Mouse (Mus musculus): Measurements from ENCODE around the gene Wdr6. TPM values are rescaled to one million over a fixed set of nuclear protein-coding genes. Genes with fewer than 3 reads are reported as not detected.

The Wdr6 gene
- 0.67 TPM for polyA plus RNA-seq (2014; fragmentation: Illumina TruSeq; extraction: RNeasy Lipid Tissue Mini Kit (QIAGEN cat#74804); ENCODE audit: low replicate concordance)

GRCm38 (mm10) chr9:108578545-108579343 lies at the start of gene Wdr6:
Gene Wdr6 (minus strand): TSS chr9:108578739.

DNA sequence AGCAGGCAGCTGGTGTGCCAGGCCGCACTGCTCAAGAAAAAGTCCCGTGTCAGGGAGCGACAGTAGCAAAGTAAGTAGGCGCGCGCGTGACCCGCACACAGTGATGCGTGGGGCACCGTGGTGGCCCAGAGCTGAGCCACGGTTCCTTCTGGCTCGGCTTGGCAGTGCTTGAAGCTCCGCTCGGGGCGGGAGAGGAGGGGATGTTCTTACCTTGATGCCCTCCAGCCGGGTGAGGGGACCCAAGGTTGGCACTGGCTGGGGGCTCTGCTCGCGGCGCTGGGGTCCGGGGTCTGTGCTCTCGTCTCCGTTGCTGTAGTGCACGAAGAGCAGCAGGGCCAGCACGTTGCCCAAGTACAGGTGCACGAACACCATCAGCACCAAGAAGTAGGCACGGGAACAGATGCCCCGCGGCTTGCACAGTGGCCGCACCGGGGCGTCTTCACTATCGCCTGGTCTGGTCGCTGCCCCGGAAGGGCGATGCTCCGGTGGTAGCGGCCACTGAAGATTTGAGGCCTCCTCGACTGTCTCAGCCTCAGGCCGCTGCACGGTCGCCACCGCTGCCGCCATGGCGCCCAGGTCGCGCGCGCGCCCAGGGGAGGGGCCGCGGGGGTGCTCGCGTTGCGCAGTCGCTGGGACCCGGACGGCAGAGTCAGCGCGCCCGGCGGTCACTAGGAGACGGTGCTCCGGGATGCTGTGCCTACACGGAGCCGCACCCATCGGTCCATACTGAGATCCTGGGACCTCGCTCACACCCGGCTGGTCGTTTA lies 18.6 kb upstream of the Wdr6 start, which contains the start of gene P4htm:
Gene P4htm (minus strand): TSS at position 670 of the 767 bp plus-strand sequence.

GRCm38 (mm10) chr9:108569381-108570206 lies 8.9 kb downstream of the Wdr6 start, which contains the start of gene Dalrd3:
Gene Dalrd3 (plus strand): TSS chr9:108569886.

DNA sequence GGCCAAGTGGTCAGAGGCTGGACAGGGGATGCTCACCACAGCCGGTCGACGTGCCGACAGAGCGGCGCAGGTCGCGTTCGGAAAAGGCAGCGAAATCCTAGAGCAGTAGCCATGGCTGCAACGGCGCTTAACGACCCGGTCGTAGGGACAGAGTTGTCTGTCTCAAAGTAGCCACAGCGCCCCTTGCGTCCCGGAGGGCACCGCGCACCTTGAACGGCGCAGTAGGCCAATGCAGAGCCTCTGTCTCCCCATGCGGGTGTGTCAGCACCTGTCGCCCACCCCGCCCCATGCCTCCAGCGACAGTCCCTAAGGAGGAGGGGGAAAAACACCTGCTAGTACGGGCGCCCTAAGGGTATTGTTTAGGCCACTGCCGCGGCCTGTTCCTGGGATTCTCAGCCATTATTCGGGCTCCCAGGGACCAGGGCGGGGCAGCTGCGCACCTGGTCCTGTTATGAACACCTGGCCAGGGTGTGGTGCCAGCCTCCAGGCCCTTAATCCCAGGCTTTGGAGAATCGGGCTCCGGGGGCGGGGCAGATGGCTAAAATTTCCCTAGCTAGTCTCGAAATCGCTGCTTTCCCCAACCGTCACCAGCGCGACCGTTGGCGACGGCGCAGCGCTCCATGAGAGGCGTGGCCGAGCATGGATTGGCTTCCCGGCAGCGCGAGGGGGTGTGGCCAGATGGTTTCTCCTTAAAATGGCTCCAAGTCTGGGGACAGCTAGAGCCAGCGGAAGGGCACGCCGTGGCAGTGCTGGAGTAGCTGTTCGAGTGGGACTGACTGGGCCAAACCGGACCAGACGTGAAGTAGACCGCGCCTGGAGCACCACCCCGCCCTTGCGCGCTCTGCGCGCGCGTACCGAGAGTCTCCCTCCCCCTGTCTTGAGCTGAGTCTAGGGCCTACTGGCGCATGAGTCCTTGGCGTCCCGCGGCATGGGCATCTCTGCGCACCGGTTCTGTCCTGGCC lies 11.4 kb downstream of the Wdr6 start, which contains the start of gene Ndufaf3:
Gene Ndufaf3 (minus strand): TSS at position 620 of the 962 bp plus-strand sequence.

DNA sequence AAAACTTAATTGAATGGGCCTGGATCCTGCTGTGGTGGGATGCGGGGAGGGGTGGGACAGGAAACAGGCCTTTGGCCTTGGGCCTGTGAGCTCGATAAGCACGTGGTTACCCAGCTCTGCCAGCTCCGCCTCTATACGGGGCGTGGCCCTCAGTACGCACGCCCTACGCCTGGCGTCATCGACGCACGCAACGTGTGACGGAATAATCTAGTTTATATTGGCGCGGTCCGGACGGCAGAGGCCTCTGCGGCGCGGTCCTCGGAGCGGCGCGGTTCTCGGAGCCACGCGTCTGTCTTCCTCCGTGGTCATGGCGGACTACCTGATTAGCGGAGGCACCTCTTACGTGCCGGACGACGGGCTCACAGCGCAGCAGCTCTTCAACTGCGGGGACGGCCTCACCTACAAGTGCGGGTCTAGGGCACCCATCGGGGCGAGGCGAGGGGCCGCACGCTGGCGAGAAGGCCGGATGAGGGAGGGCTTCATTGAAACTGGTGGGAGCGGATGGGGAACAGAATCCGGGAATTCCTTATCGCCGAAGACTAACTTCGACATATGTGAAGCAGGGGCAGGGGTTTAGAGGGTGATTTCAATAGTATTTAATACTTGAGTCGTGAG lies 18.2 kb downstream of the Wdr6 start, which contains the start of gene Impdh2:
Gene Impdh2 (plus strand): TSS at position 60 of the 615 bp plus-strand sequence.

Other genes starting within 250 kb of the Wdr6 start
- 13.5 TPM for gene Gpx1, start 239.8 kb downstream of the Wdr6 start, polyA plus RNA-seq (2014; fragmentation: Illumina TruSeq; extraction: RNeasy Lipid Tissue Mini Kit (QIAGEN cat#74804); ENCODE audit: low replicate concordance)
- gene Usp4, start 230.9 kb downstream of the Wdr6 start, polyA plus RNA-seq (2014; fragmentation: Illumina TruSeq; extraction: RNeasy Lipid Tissue Mini Kit (QIAGEN cat#74804); ENCODE audit: low replicate concordance): 45.5 TPM
- gene 1700102P08Rik, start 185.9 kb downstream of the Wdr6 start, polyA plus RNA-seq (2014; fragmentation: Illumina TruSeq; extraction: RNeasy Lipid Tissue Mini Kit (QIAGEN cat#74804); ENCODE audit: low replicate concordance): 1.4 TPM
- gene Ccdc36, start 150.3 kb downstream of the Wdr6 start, polyA plus RNA-seq (2014; fragmentation: Illumina TruSeq; extraction: RNeasy Lipid Tissue Mini Kit (QIAGEN cat#74804); ENCODE audit: low replicate concordance): not detected
- not detected for gene BC048562, start 142.3 kb downstream of the Wdr6 start, polyA plus RNA-seq (2014; fragmentation: Illumina TruSeq; extraction: RNeasy Lipid Tissue Mini Kit (QIAGEN cat#74804); ENCODE audit: low replicate concordance)
- gene Ccdc71, start 118.2 kb downstream of the Wdr6 start, polyA plus RNA-seq (2014; fragmentation: Illumina TruSeq; extraction: RNeasy Lipid Tissue Mini Kit (QIAGEN cat#74804); ENCODE audit: low replicate concordance): 2.2 TPM
- not detected for gene Klhdc8b, start 117.2 kb downstream of the Wdr6 start, polyA plus RNA-seq (2014; fragmentation: Illumina TruSeq; extraction: RNeasy Lipid Tissue Mini Kit (QIAGEN cat#74804); ENCODE audit: low replicate concordance)
- 0.67 TPM for gene Lamb2, start 99.0 kb downstream of the Wdr6 start, polyA plus RNA-seq (2014; fragmentation: Illumina TruSeq; extraction: RNeasy Lipid Tissue Mini Kit (QIAGEN cat#74804); ENCODE audit: low replicate concordance)
- 4.3 TPM for gene Usp19, start 88.1 kb downstream of the Wdr6 start, polyA plus RNA-seq (2014; fragmentation: Illumina TruSeq; extraction: RNeasy Lipid Tissue Mini Kit (QIAGEN cat#74804); ENCODE audit: low replicate concordance)
- 84.5 TPM for gene Qars, start 71.0 kb downstream of the Wdr6 start, polyA plus RNA-seq (2014; fragmentation: Illumina TruSeq; extraction: RNeasy Lipid Tissue Mini Kit (QIAGEN cat#74804); ENCODE audit: low replicate concordance)
- 34.9 TPM for gene Qrich1, start 61.9 kb downstream of the Wdr6 start, polyA plus RNA-seq (2014; fragmentation: Illumina TruSeq; extraction: RNeasy Lipid Tissue Mini Kit (QIAGEN cat#74804); ENCODE audit: low replicate concordance)
- 13.3 TPM for gene Impdh2, start 18.5 kb downstream of the Wdr6 start, polyA plus RNA-seq (2014; fragmentation: Illumina TruSeq; extraction: RNeasy Lipid Tissue Mini Kit (QIAGEN cat#74804); ENCODE audit: low replicate concordance)
- 2.7 TPM for gene Ndufaf3, start 11.3 kb downstream of the Wdr6 start, polyA plus RNA-seq (2014; fragmentation: Illumina TruSeq; extraction: RNeasy Lipid Tissue Mini Kit (QIAGEN cat#74804); ENCODE audit: low replicate concordance)
- gene Dalrd3, start 8.9 kb downstream of the Wdr6 start, polyA plus RNA-seq (2014; fragmentation: Illumina TruSeq; extraction: RNeasy Lipid Tissue Mini Kit (QIAGEN cat#74804); ENCODE audit: low replicate concordance): 2.3 TPM
- not detected for gene P4htm, start 18.9 kb upstream of the Wdr6 start, polyA plus RNA-seq (2014; fragmentation: Illumina TruSeq; extraction: RNeasy Lipid Tissue Mini Kit (QIAGEN cat#74804); ENCODE audit: low replicate concordance)
- gene Arih2, start 70.6 kb upstream of the Wdr6 start, polyA plus RNA-seq (2014; fragmentation: Illumina TruSeq; extraction: RNeasy Lipid Tissue Mini Kit (QIAGEN cat#74804); ENCODE audit: low replicate concordance): 36.2 TPM
- 83.1 TPM for gene Slc25a20, start 83.3 kb upstream of the Wdr6 start, polyA plus RNA-seq (2014; fragmentation: Illumina TruSeq; extraction: RNeasy Lipid Tissue Mini Kit (QIAGEN cat#74804); ENCODE audit: low replicate concordance)
- gene Prkar2a, start 110.6 kb upstream of the Wdr6 start, polyA plus RNA-seq (2014; fragmentation: Illumina TruSeq; extraction: RNeasy Lipid Tissue Mini Kit (QIAGEN cat#74804); ENCODE audit: low replicate concordance): 264 TPM
- 206 TPM for gene Ip6k2, start 205.1 kb upstream of the Wdr6 start, polyA plus RNA-seq (2014; fragmentation: Illumina TruSeq; extraction: RNeasy Lipid Tissue Mini Kit (QIAGEN cat#74804); ENCODE audit: low replicate concordance)
- gene Nckipsd, start 229.6 kb upstream of the Wdr6 start, polyA plus RNA-seq (2014; fragmentation: Illumina TruSeq; extraction: RNeasy Lipid Tissue Mini Kit (QIAGEN cat#74804); ENCODE audit: low replicate concordance): 0.19 TPM
- not detected for gene Celsr3, start 247.6 kb upstream of the Wdr6 start, polyA plus RNA-seq (2014; fragmentation: Illumina TruSeq; extraction: RNeasy Lipid Tissue Mini Kit (QIAGEN cat#74804); ENCODE audit: low replicate concordance)

Data from small intestine, adult 10 weeks (tissue).